Mouse (Mus musculus) MEL (cell line): ENCODE results near the gene 1700013H16Rik. TPM values are rescaled to one million over a fixed set of nuclear protein-coding genes. Genes with fewer than 3 reads are reported as not detected.

Source experiments
- DNase-seq: peaks from one replicate; pipeline ENCODE4 v3.0.0; 2011; ENCODE audit warnings: low read depth, low spot score
- H3K27ac ChIP-seq: 2 replicates; pipeline ENCODE4 v1.5.1; 2012; ENCODE audit warnings: low read depth, mild to moderate bottlenecking, control low read depth, low read length, moderate library complexity; ENCODE audit not compliant: control insufficient read depth
- H3K27me3 ChIP-seq, 2 experiments: fragments of 150-350 bp in 1 of 2; sonication (generic) in 1 of 2; 2 replicates each; pipeline ENCODE4 v1.6.1; 2012; ENCODE audit warnings: low read length in 2 of 2, mild to moderate bottlenecking in 2 of 2, improper control_type of control experiment in 1 of 2, moderate library complexity in 1 of 2; ENCODE audit not compliant: insufficient read depth in 2 of 2, control insufficient read depth in 1 of 2
- H3K36me3 ChIP-seq, 2 experiments: 2 replicates each; pipeline ENCODE4 v1.6.1; 2012 to 2014; ENCODE audit warnings: low read length in 2 of 2, improper control_type of control experiment in 1 of 2, inconsistent platforms in 1 of 2, mild to moderate bottlenecking in 1 of 2; ENCODE audit not compliant: insufficient read depth in 2 of 2, control insufficient read depth in 1 of 2
- H3K4me1 ChIP-seq, 2 experiments: fragments of 150-350 bp in 1 of 2; sonication (generic) in 1 of 2; 2 replicates each; pipeline ENCODE4 v1.6.1; 2012; ENCODE audit warnings: low read length in 2 of 2, improper control_type of control experiment in 1 of 2, mild to moderate bottlenecking in 1 of 2; ENCODE audit not compliant: insufficient read depth in 2 of 2, control insufficient read depth in 1 of 2
- H3K4me3 ChIP-seq, 2 experiments: fragments of 150-350 bp in 1 of 2; sonication (generic) in 1 of 2; 2 replicates each; pipeline ENCODE4 v1.5.1; 2012; ENCODE audit warnings: low read depth in 2 of 2, low read length in 2 of 2, mild to moderate bottlenecking in 2 of 2, moderate library complexity in 2 of 2, control low read depth in 1 of 2, improper control_type of control experiment in 1 of 2; ENCODE audit not compliant: control insufficient read depth in 1 of 2, insufficient read depth in 1 of 2
- H3K79me2 ChIP-seq: 2 replicates; pipeline ENCODE4 v1.6.1; 2012; ENCODE audit warnings: mild to moderate bottlenecking, low read length, moderate library complexity; ENCODE audit not compliant: control insufficient read depth, poor library complexity, insufficient read depth
- H3K9ac ChIP-seq: 2 replicates; pipeline ENCODE4 v1.6.1; 2012; ENCODE audit warnings: low read depth, mild to moderate bottlenecking, control low read depth, low read length, moderate library complexity; ENCODE audit not compliant: control insufficient read depth, poor library complexity, severe bottlenecking
- H3K9me3 ChIP-seq: fragments of 150-350 bp; sonication (generic); replicated peaks from 2 replicates; pipeline ENCODE4 v1.6.1; 2012; ENCODE audit warnings: mild to moderate bottlenecking, low read length, improper control_type of control experiment, moderate library complexity; ENCODE audit not compliant: insufficient read depth
- BHLHE40 ChIP-seq: IDR thresholded peaks from 2 replicates; pipeline ENCODE4 v1.6.1; 2012; ENCODE audit warnings: low read depth, mild to moderate bottlenecking, inconsistent platforms, low read length, improper control_type of control experiment, borderline replicate concordance
- CHD1 ChIP-seq: IDR thresholded peaks from 2 replicates; pipeline ENCODE4 v1.6.1; 2012; ENCODE audit warnings: low read depth, mild to moderate bottlenecking, inconsistent platforms, low read length, improper control_type of control experiment
- CTCF ChIP-seq, 3 experiments: IDR thresholded peaks in 2 of 3; conservative IDR thresholded peaks in 1 of 3; 2 replicates each; pipeline ENCODE4 v1.5.1; 2011 to 2012; ENCODE audit warnings: low read length in 3 of 3, low read depth in 2 of 3, mild to moderate bottlenecking in 2 of 3, improper control_type of control experiment in 1 of 3, inconsistent platforms in 1 of 3, mixed read lengths in 1 of 3, moderate library complexity in 1 of 3; ENCODE audit not compliant: control insufficient read depth in 1 of 3, insufficient read depth in 1 of 3, poor library complexity in 1 of 3, severe bottlenecking in 1 of 3
- E2F4 ChIP-seq: IDR thresholded peaks from 2 replicates; pipeline ENCODE4 v1.6.1; 2011; ENCODE audit warnings: low read depth, low read length, improper control_type of control experiment, borderline replicate concordance
- ELF1 ChIP-seq: IDR thresholded peaks from 2 replicates; pipeline ENCODE4 v1.6.1; 2014; ENCODE audit warnings: low read depth, mild to moderate bottlenecking, inconsistent platforms, low read length, improper control_type of control experiment, moderate library complexity
- ETS1 ChIP-seq: IDR thresholded peaks from 2 replicates; pipeline ENCODE4 v1.6.1; 2012; ENCODE audit warnings: low read depth, mild to moderate bottlenecking, inconsistent platforms, low read length, improper control_type of control experiment, moderate library complexity
- HCFC1 ChIP-seq: IDR thresholded peaks from 2 replicates; pipeline ENCODE4 v1.6.1; 2012; ENCODE audit warnings: low read depth, mild to moderate bottlenecking, inconsistent platforms, low read length, improper control_type of control experiment, moderate library complexity
- JUND ChIP-seq: IDR thresholded peaks from 2 replicates; pipeline ENCODE4 v1.6.1; 2011; ENCODE audit warnings: low read depth, mild to moderate bottlenecking, improper control_type of control experiment, low read length
- KAT2A ChIP-seq: conservative IDR thresholded peaks from 2 replicates; pipeline ENCODE4 v1.6.1; 2012; ENCODE audit warnings: low read depth, low read length, improper control_type of control experiment, inconsistent platforms
- MAFK ChIP-seq: IDR thresholded peaks from 2 replicates; pipeline ENCODE4 v1.6.1; 2011; ENCODE audit warnings: low read depth, mild to moderate bottlenecking, low read length, improper control_type of control experiment, borderline replicate concordance
- MAZ ChIP-seq: IDR thresholded peaks from 2 replicates; pipeline ENCODE4 v1.6.1; 2012; ENCODE audit warnings: low read depth, mild to moderate bottlenecking, inconsistent platforms, low read length, improper control_type of control experiment
- MYB ChIP-seq: IDR thresholded peaks from 2 replicates; pipeline ENCODE4 v1.6.1; 2011; ENCODE audit warnings: mild to moderate bottlenecking, low read depth, low read length, improper control_type of control experiment
- MYC ChIP-seq: IDR thresholded peaks from 2 replicates; pipeline ENCODE4 v1.6.1; 2011; ENCODE audit warnings: low read depth, mild to moderate bottlenecking, low read length, improper control_type of control experiment, moderate library complexity
- NELFE ChIP-seq: IDR thresholded peaks from 2 replicates; pipeline ENCODE4 v1.6.1; 2011; ENCODE audit warnings: low read depth, low read length, improper control_type of control experiment
- POLR2AphosphoS2 ChIP-seq: IDR thresholded peaks from 2 replicates; pipeline ENCODE4 v1.6.1; 2011; ENCODE audit warnings: low read length, improper control_type of control experiment
- RCOR1 ChIP-seq: IDR thresholded peaks from 2 replicates; pipeline ENCODE4 v1.6.1; 2012; ENCODE audit warnings: low read depth, mild to moderate bottlenecking, inconsistent platforms, low read length, improper control_type of control experiment
- TBP ChIP-seq: IDR thresholded peaks from 2 replicates; pipeline ENCODE4 v1.8.0; 2011; ENCODE audit warnings: low read depth, low read length, improper control_type of control experiment
- TCF12 ChIP-seq: IDR thresholded peaks from 2 replicates; pipeline ENCODE4 v1.6.1; 2014; ENCODE audit warnings: low read depth, mild to moderate bottlenecking, inconsistent platforms, low read length, improper control_type of control experiment, moderate library complexity
- UBTF ChIP-seq: IDR thresholded peaks from 2 replicates; pipeline ENCODE4 v1.6.1; 2012; ENCODE audit warnings: low read depth, mild to moderate bottlenecking, inconsistent platforms, low read length, improper control_type of control experiment, moderate library complexity, borderline replicate concordance; ENCODE audit not compliant: insufficient read depth
- USF1 ChIP-seq: IDR thresholded peaks from 2 replicates; pipeline ENCODE4 v1.6.1; 2014; ENCODE audit warnings: low read depth, mild to moderate bottlenecking, inconsistent platforms, low read length, improper control_type of control experiment, moderate library complexity
- polyA plus RNA-seq, 2 experiments: library from polyadenylated mRNA; stranded (reverse) in 1 of 2; unstranded in 1 of 2; fragments of >175 nt in 1 of 2; fragments of >200 nt in 1 of 2; gene quantifications; 2 replicates each; pipeline versions ENCODE4 v1.2.1 to v1.2.4; 2012; ENCODE audit warnings: low replicate concordance in 2 of 2, low read depth in 1 of 2; ENCODE audit not compliant: insufficient read length in 2 of 2, insufficient read depth in 1 of 2, missing spikeins in 1 of 2
- total RNA-seq: library from RNA; depleted of rRNA; stranded (reverse); fragments of 300-350 nt; gene quantifications from 2 replicates; pipeline ENCODE4 v1.2.3, GENCODE M21; 2012

Gene 1700013H16Rik
- total and polyA plus RNA-seq, 3 experiments, result not detected

DNA sequence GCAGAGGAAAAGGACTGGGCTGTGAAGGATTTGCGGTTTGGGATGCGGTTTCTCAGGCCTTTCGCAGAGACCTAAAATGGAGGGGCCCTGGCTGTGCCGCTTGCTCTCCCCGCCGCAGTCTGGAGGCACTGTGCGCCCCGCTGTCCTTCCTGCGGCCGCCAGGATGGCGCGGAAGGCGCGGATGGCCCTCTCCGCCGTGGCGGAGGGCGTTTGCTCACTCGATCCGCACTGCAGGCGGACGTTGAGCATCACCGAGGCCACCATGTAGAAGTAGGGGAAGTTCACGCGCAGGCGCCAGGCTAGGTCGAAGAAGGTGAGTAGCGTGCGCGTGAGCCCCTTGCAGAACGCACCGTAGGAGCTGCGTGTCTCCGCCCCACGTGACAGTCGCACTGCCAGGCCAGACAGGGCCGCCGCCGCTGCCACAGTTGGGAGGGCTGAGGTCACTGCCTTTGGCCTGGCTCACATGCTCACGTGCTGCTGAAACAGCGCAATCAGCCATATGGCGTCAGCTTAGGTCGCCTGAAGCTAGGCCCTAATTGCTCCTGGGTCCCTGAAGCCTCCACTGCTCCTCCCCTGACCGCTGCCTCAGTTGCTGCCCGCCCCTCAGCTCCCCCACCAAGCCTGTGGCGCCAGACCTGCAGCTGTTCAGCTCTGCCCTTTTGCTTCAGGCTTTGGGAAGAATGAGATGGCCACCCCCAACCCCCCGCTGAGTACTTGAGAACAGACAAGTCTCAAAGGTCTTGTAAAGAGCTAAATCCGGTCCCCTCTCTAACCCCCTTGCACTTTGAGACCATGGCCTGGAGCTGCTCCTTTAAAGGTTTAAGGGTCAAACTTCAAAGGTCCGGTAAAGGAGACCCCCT lies 41.1 kb downstream of the 1700013H16Rik start:
- no peak overlapping the region for H3K9ac ChIP-seq
- H3K27me3 ChIP-seq, result no peaks in the 10 kb centered on the region
- TF ChIP-seq ELF1, result no peak
- no peak for TF ChIP-seq ETS1
- TF ChIP-seq MYC, result no peak
- no peak for TF ChIP-seq JUND
- TF ChIP-seq USF1, result no peak
- no peak for TF ChIP-seq BHLHE40
- TF ChIP-seq TBP, result no peak
- TF ChIP-seq MAZ, result no peak
- H3K9me3 ChIP-seq, result no peaks in the 10 kb centered on the region
- H3K4me3 ChIP-seq, result no peak overlapping the region
- no peak for DNase-seq
- no peaks in the 10 kb centered on the region for H3K4me1 ChIP-seq
- no peak overlapping the region for H3K27ac ChIP-seq
- no peaks in the 10 kb centered on the region for H3K36me3 ChIP-seq
- H3K79me2 ChIP-seq, result no peaks in the 10 kb centered on the region

DNA sequence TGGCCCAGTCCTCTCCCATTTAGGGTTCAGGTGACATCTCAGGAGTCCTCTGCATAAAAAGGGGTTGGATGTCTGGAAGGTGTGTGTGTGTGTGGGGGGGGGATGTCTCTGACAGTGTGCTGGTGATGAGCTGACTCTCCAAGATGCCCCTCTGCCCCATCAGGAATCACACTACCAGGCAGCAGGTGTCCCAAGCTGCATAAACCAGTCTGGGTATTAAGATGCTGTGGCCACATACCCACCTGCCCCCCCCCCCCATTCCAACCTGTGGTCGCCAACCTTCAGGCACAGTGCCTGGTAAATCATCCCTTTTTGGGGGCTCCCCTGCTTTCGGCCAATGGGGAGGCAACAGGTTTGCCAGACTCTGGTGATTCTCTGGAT lies 41.7 kb downstream of the 1700013H16Rik start:
- no peaks in the 10 kb centered on the region for H3K36me3 ChIP-seq
- H3K9ac ChIP-seq, result no peak overlapping the region
- H3K27ac ChIP-seq, result no peak overlapping the region
- no peaks in the 10 kb centered on the region for H3K79me2 ChIP-seq
- H3K27me3 ChIP-seq, result no peaks in the 10 kb centered on the region
- no peak for DNase-seq
- H3K9me3 ChIP-seq, result no peaks in the 10 kb centered on the region
- TF ChIP-seq UBTF (no peak), RCOR1 (no peak), CHD1 (no peak), POLR2AphosphoS2 (no peak), USF1 (no peak), MAFK (no peak), JUND (no peak), BHLHE40 (no peak), CTCF (IDR thresholded peaks at IDR 0.05 in 2 of 3, conservative IDR thresholded peaks at IDR 0.05 in 1 of 3; ENCODE audit: control insufficient read depth in 1 of 3, insufficient read depth in 1 of 3, low read depth in 2 of 3, low read length in 3 of 3, poor library complexity in 1 of 3, severe bottlenecking in 1 of 3) (no peak), MYB (no peak), TCF12 (no peak), E2F4 (no peak), HCFC1 (no peak), NELFE (no peak), KAT2A (no peak)
- no peak overlapping the region for H3K4me3 ChIP-seq
- H3K4me1 ChIP-seq, result no peaks in the 10 kb centered on the region
